Mouse (Mus musculus) heart, adult 2 months (tissue): ENCODE results near the gene Gm44511. TPM values are rescaled to one million over a fixed set of nuclear protein-coding genes. Genes with fewer than 3 reads are reported as not detected.
"Not testable (repeated sequence)": the region's sequence is repeated elsewhere in the genome, so short reads cannot be mapped to it uniquely, and the experiment has no call there.

Experiments used
- DNase-seq, 2 experiments: peaks; one replicate each; pipeline ENCODE4 v3.0.0; 2021
- H3K27ac ChIP-seq: fragments of 200-600 bp; 2 replicates; pipeline ENCODE4 v1.8.1; 2022
- H3K27me3 ChIP-seq: fragments of 200-500 bp; 2 replicates; pipeline ENCODE4 v1.6.1; 2012; ENCODE audit warnings: mild to moderate bottlenecking, low read length, inconsistent platforms, mixed read lengths; ENCODE audit not compliant: control insufficient read depth, insufficient read depth
- H3K36me3 ChIP-seq: fragments of 200-500 bp; 2 replicates; pipeline ENCODE4 v1.6.1; 2012; ENCODE audit warnings: low read length, inconsistent platforms; ENCODE audit not compliant: control insufficient read depth, insufficient read depth
- H3K4me1 ChIP-seq: fragments of 200-500 bp; 2 replicates; pipeline ENCODE4 v1.6.1; 2011; ENCODE audit warnings: low read length; ENCODE audit not compliant: control insufficient read depth, insufficient read depth
- H3K4me3 ChIP-seq: fragments of 200-600 bp; 2 replicates; pipeline ENCODE4 v1.8.1; 2022
- H3K79me2 ChIP-seq: fragments of 200-500 bp; replicated peaks from 2 replicates; pipeline ENCODE4 v1.6.1; 2012; ENCODE audit warnings: mild to moderate bottlenecking, inconsistent platforms, low read length, moderate library complexity, mixed read lengths; ENCODE audit not compliant: control insufficient read depth, insufficient read depth
- H3K9ac ChIP-seq: fragments of 200-500 bp; 2 replicates; pipeline ENCODE4 v1.6.1; 2012; ENCODE audit warnings: low read depth, mild to moderate bottlenecking, control low read depth, inconsistent platforms, low read length, mixed read lengths
- CTCF ChIP-seq: fragments of 200-600 bp; IDR thresholded peaks from 2 replicates; pipeline ENCODE4 v1.8.1; 2022; ENCODE audit warnings: antibody characterized with exemption, mild to moderate bottlenecking, moderate library complexity
- EP300 ChIP-seq: fragments of 200-500 bp; IDR thresholded peaks from 2 replicates; pipeline ENCODE4 v1.6.1; 2011; ENCODE audit warnings: low read depth, low read length, control low read depth; ENCODE audit not compliant: insufficient read depth
- POLR2A ChIP-seq: fragments of 200-500 bp; IDR thresholded peaks from 2 replicates; pipeline ENCODE4 v1.6.1; 2011; ENCODE audit warnings: mild to moderate bottlenecking, low read depth, low read length, control low read depth; ENCODE audit not compliant: insufficient read depth
- WGBS: fragments of 180-500 bp; shearing (Covaris S2); methylation state at CpG from one replicate; pipeline ENCODE4 v1.1.7; 2018; 5-methylcytosine and 5-hydroxymethylcytosine counted together
- intact Hi-C: fragments of 180-260 bp; cut with DNase I; formaldehyde crosslinking; loops from one replicate; pipeline ENCODE4 v1.15.1; 2025
- polyA plus RNA-seq: library from polyadenylated mRNA; depleted of rRNA; stranded (reverse); fragments of >200 nt; gene quantifications from 2 replicates; pipeline ENCODE4 v1.2.3, GENCODE M21; 2012
- total RNA-seq, 2 experiments: library from RNA; stranded (reverse); gene quantifications; 2 replicates each; pipeline ENCODE4 v1.2.3; 2021

The Gm44511 gene
- total and polyA plus RNA-seq, 3 experiments = 0.86 TPM; not detected in 2

DNA sequence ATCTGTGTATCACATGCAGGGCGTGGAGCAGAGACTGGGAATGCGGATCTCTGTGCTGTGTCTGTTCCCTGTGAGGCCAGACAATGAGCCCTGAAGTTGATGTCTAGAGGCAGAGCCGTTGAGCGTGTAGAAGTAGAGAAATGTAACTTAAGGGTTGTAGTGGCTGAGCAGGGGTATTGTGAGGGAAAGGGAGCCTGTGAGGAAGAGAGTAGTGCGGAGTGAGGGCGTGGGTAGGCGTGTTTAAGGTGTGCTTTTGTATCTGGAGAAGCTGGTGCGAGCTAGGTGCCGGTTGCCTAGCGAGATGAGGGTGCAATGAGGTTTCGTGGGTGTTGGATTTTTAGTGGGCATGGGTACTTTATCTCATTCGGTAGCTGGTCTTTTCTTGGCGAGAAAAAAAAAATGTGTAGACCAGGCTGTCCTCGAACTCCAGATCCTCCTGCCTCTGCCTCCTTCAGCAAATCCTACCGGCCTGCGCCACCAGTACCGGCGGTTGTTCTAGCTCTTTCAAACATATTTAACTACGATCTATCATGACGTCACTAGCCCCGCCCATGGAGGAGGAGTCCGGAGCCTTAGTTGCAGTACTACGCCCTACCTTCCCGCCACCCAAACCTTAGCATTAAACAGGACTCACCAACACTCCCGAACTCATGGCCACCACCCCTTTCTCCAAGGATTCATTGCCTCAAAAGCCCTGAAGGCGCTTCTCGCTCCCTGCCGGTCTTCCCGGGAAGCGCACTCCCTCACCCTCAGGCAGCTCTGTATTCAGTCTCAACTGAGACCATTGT is 62.2 kb downstream of the Gm44511 start:
- H3K9ac ChIP-seq = peak overlapping the region; percentile 71
- TF ChIP-seq EP300 = peak; percentile 90
- TF ChIP-seq CTCF = peak; percentile 82
- peak; percentile 40; the same call in 1 of the 2 replicates for TF ChIP-seq POLR2A
- DNase-seq = peak; percentile 94 to 95
- intact Hi-C loops = loop anchor here (1.0 to 2.0 kb wide), 2 partner anchors 39 to 74 kb away; no protein-coding TSS in a partner anchor
- 2% methylated on average over 30 of the region's 30 CpGs for WGBS
- peak overlapping the region; percentile 46 for H3K4me3 ChIP-seq
- H3K36me3 ChIP-seq = no peaks in the 10 kb centered on the region
- peak overlapping the region; percentile 53 for H3K27ac ChIP-seq
- H3K27me3 ChIP-seq = no peaks in the 10 kb centered on the region
- no peaks in the 10 kb centered on the region for H3K79me2 ChIP-seq
- H3K4me1 ChIP-seq = peaks cover 3% of the 10 kb centered on the region; the same call in 1 of the 2 replicates

DNA sequence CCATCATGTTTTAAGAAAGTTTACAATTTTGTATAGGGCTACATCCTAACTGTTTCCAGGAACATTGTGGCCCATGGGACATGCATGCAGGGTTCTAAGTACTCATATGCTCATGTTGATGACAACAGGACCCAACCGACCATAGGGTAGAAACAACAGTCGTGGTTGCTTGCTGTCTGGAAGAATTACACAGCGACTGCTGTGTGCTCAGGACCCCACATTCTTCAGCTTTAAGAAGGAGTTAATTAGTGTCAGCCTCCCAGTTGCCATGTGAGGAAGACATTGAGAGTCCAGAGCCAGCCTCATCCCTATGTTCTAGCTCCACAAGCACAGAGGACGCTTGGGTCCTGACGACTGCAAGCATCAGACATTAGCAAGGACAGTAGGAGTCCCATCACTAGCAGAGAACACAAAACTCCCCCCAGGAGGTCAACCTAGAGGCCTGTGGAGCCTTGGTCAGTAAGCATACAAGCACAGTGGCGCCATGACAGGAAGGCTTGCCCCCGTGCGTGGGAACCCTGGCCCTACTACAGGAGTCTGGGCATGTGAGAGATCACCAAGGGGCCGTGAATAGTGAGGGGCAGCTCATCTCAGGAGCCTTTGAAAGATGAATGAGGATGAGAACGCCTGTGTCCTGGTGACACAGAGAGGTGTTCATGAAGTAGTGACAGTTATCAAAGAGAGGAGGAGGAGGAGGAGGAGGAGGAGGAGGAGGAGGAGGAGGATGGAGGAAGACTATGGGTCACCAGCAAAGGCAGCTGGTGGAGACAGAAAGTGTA is 63.0 kb downstream of the Gm44511 start:
- H3K27me3 ChIP-seq, H3K36me3 ChIP-seq, DNase-seq, H3K9ac ChIP-seq, H3K4me1 ChIP-seq, H3K4me3 ChIP-seq, H3K27ac ChIP-seq, intact Hi-C loops, H3K79me2 ChIP-seq: not testable (repeated sequence)
- WGBS = 84% methylated on average over 10 of the region's 10 CpGs

DNA sequence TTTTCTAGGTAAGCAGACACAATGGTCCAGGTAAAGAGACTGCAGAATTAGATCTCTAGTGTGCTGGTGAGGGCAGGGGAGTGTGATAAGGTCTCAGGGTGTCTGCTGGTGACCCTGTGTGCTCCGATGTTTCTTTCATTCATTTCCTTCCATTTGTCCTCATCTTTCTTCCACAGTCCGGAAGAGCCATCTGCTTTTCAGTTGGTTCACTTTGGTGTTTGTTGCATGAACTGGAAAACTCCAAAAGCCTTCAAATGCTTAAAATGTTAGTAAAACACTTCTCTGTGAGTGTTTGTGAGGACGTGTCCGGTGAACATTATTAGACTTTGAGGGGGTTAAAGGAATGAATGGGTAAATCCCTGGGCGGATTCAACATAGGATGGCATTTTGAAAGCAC is 65.0 kb downstream of the Gm44511 start:
- TF ChIP-seq EP300 (no peak), CTCF (peak; percentile 21; the same call in 1 of the 2 replicates), POLR2A (no peak)
- no peak for DNase-seq
- Histone ChIP-seq H3K4me3 (peak overlapping the region; percentile 83), H3K79me2 (no peaks in the 10 kb centered on the region), H3K27me3 (no peaks in the 10 kb centered on the region), H3K9ac (no peak overlapping the region), H3K27ac (no peak overlapping the region; the same call in 1 of the 2 replicates), H3K36me3 (no peaks in the 10 kb centered on the region), H3K4me1 (peaks cover 3% of the 10 kb centered on the region; the same call in 1 of the 2 replicates)
- WGBS = 49% methylated on average over 5 of the region's 5 CpGs
- intact Hi-C loops = no loop called here

DNA sequence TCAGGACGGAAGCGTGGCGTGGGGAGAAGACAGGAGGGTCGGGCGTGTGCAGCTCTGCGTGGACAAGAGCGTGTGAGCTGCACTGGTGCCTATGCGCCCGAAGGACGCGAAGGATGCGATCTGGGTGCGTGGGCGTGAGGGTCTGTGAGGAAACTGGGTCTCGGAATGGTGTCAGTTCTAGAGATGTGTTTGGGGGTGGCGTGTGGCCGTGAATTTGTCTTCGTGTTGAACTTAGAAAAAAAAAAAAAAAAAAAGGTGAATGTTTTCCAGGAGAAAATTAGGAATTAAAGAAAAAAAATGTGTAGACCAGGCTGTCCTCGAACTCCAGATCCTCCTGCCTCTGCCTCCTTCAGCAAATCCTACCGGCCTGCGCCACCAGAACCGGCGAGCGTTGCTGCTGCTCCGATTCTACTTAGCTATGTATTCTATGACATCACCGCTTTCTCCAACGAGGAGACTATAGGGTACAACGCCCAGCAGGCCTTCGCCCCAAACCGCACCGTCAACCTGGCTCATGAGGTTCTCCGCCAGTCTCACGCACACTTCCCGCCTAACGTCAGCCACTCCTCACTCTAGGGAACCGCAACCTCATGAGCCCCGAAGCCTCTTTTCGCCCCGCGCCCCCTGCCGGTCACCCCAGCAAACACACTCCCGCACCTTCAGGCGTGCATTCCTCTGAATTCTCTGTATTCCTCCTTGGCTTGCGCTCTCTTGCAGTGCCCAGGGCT is 65.5 kb downstream of the Gm44511 start:
- intact Hi-C loops = not testable (repeated sequence)
- 0 out of 2 replicates have a peak, but pooled peaks have one; percentile 28 for TF ChIP-seq EP300
- TF ChIP-seq CTCF = peak; percentile 82
- TF ChIP-seq POLR2A = peak; percentile 44; the same call in 1 of the 2 replicates
- H3K9ac ChIP-seq = peak overlapping the region; percentile 78

DNA sequence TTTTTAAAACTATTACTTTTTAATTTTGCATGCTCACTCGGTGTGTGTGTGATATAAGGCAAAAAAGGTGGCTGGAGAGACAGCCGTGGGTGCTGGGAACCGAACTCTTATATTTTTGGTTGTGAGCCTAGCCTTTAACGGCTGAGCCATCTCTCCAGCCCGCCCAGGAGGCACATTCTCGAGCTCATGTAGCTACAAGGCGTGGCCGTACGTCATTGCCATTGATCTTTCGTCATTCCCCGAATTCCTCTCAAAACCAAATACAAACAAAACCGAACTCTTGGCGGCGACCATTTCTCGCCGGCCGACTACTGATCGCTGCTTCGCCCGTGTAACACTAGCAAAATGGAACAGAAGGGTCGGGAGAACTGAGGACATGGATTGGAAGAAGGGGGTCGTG is 66.1 kb downstream of the Gm44511 start:
- H3K79me2 ChIP-seq, H3K27me3 ChIP-seq, intact Hi-C loops, H3K4me1 ChIP-seq, H3K36me3 ChIP-seq: not testable (repeated sequence)
- TF ChIP-seq EP300 = peak; percentile 70; the same call in 1 of the 2 replicates
- under 1% methylated on average over 22 of the region's 22 CpGs for WGBS
- H3K9ac ChIP-seq = peak overlapping the region; percentile 73
- peak overlapping the region; percentile 83 for H3K4me3 ChIP-seq
- peak; percentile 90 to 97 for DNase-seq
- peak overlapping the region; percentile 86 for H3K27ac ChIP-seq

More for the DNA sequence above, 65.5 kb downstream of the Gm44511 start:
- not testable (repeated sequence) for H3K36me3 ChIP-seq, H3K4me1 ChIP-seq, H3K27me3 ChIP-seq, H3K79me2 ChIP-seq
- WGBS = under 1% methylated on average over 44 of the region's 44 CpGs
- Histone ChIP-seq H3K4me3 (peak overlapping the region; percentile 83), H3K27ac (peak overlapping the region; percentile 86)
- peak; percentile 89 to 90 for DNase-seq
